Mouse (Mus musculus): Measurements from ENCODE around the gene Rpia.

Gene Rpia

GRCm38 (mm10) chr6:70747702-70748101 lies 44.3 kb downstream of the Rpia start:
- DNase-seq, result no peak

- no peak for DNase-seq
Observed at GRCm38 (mm10) chr6:70743902-70744301, 48.1 kb downstream of the Rpia start.

GRCm38 (mm10) chr6:70742833-70743232 lies 49.2 kb downstream of the Rpia start:
- no peak for DNase-seq

GRCm38 (mm10) chr6:70740535-70740934 lies 51.5 kb downstream of the Rpia start:
- DNase-seq, result no peak

GRCm38 (mm10) chr6:70739456-70739855 lies 52.6 kb downstream of the Rpia start:
- DNase-seq, result no peak

GRCm38 (mm10) chr6:70735528-70735927 lies 56.5 kb downstream of the Rpia start:
- DNase-seq, result no peak

GRCm38 (mm10) chr6:70730828-70731227 lies 61.2 kb downstream of the Rpia start:
- no peak for DNase-seq

- no peak for DNase-seq
Observed at GRCm38 (mm10) chr6:70729125-70729524, 62.9 kb downstream of the Rpia start.

GRCm38 (mm10) chr6:70727094-70727721 lies 64.8 kb downstream of the Rpia start:
- DNase-seq, result no peak

GRCm38 (mm10) chr6:70725639-70726038 lies 66.4 kb downstream of the Rpia start:
- no peak for DNase-seq

GRCm38 (mm10) chr6:70724722-70725121 lies 67.3 kb downstream of the Rpia start:
- no peak for DNase-seq

- no peak for DNase-seq
Observed at GRCm38 (mm10) chr6:70722298-70722697, 69.7 kb downstream of the Rpia start.

- DNase-seq, result no peak
Observed at GRCm38 (mm10) chr6:70718760-70719159, 73.3 kb downstream of the Rpia start.

GRCm38 (mm10) chr6:70718164-70718563 lies 73.9 kb downstream of the Rpia start:
- DNase-seq, result no peak

- no peak for DNase-seq
Observed at GRCm38 (mm10) chr6:70716701-70717393, 75.2 kb downstream of the Rpia start.

Measured in thymus, postnatal 25 days (tissue).